Mouse (Mus musculus) natural killer cell, adult 2 months (primary cell): ENCODE measurements at regions not wholly inside any gene's neighbourhood (a gene's known extent, or its start where the extent isn't known, plus 50 kb on each side); places are given as distances from the start of the nearest gene placed in this dataset.

Experiments used
- DNase-seq, 2 experiments: peaks; one replicate each; pipeline ENCODE4 v3.0.0; 2022; ENCODE audit warnings: low spot score in 2 of 2

GRCm38 (mm10) chr11:109088488-109089252, 55.5 kb downstream of the E030025P04Rik start:
- no peak for DNase-seq

- no peak for DNase-seq
These were observed 62.2 kb downstream of the E030025P04Rik start for GRCm38 (mm10) chr11:109081957-109082356.

- no peak for DNase-seq
These were observed 62.7 kb downstream of the E030025P04Rik start for GRCm38 (mm10) chr11:109081454-109081853.

DNA sequence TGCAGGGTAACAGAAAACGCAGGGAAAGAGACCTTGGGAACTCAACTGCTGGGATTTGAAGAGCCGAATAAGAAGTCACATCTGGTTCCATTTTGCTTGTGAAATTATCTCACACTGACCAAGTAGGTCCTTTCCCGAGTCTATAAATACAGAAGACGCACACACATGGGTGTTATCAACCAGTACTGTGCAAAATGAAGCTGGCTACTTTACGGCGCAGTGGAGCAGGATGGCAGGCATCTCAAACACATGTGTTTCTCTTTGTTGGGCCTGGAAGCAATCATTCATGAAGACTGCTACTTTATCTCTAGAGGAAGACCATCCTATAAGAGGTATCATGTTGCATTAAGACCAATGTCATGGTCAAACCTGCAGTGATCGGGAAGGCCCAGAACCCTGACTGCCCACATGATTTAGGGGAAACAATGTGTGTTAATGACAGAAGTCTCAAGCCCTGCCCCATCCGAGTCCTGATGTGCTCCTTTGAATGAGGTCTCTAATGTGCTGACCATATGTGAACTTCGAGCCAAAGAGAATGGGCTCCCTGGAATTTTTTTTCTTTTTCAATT, 63.2 kb downstream of the E030025P04Rik start:
- DNase-seq: no peak

GRCm38 (mm10) chr11:109079466-109079865, 64.7 kb downstream of the E030025P04Rik start:
- no peak for DNase-seq

DNA sequence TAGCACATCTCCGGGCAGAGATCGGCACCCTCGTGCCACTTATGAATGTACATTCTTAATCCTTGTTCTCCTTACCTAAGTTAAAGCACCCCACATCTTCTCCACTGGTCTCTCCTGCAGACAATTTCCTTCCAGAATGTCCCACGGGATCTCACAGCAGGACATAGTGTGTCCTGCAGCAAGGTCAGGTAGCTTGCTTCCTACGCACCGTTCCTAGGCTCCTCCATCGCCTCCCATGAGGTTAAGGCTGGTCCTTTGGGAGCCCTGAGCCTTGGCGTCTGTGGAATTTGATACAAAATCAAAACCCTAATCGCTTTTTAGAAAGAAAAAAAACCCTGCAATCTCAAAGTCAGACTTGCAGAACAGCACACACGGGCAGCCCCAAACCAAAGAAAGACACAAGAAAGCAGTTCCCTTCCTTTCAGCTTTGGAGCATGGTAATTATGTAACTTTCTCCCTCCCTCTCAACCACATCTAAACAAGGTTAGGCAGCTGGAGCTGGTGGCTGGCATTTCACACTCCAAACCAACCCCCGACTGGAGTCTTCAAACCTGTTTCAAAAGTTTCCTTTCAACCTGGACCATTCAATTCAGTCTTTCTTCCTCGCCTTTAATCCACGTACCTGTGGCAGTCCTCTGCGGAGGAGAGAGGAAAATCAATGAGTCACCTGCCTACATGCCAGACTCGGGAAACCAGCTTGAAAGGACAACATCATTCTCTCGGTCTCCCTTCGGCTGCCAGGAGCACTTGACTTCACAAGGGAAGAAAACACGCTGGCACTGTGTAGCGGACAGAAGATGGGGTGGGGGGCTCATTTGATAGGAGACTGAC, 67.4 kb downstream of the E030025P04Rik start:
- no peak for DNase-seq

DNA sequence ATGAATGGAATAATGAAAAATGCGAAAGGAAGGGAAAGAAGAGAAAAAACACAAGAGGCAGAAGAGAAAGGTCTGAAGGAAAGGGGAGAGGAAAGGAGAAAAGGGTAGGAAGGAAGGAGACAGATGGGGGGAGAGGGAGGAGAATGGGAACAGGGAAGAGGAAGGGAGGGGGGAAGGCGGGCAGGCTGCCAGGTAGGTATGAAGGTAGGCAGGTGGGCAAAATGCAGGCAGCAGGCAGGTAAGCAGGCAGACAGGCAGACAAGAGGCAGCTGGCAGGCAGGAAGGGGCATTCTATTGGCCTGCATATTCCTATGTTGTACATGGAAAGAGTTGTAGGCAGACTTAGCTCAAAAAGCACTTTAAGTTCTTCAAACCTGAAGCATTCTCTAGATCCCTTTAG, 72.8 kb downstream of the E030025P04Rik start:
- DNase-seq: no peak

DNA sequence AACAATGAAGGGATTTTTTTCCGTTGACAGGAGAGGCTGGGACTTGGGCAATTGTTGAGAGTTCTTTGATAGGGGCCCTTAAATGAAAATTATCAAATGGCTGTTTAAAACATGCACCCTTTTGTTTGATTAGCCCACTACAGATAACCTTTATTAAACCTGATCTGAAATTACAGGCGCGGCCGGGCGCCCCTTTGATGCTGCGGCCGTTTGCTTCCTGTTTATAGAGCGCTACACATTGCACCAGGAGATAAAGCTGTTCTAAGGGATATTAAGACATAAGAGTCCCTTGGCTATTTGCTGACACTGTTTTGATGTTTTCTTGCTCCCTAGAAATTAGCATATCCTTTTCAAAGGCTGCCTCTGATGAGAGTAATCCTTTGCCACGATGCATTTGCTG, 73.8 kb downstream of the E030025P04Rik start:
- DNase-seq: no peak

DNA sequence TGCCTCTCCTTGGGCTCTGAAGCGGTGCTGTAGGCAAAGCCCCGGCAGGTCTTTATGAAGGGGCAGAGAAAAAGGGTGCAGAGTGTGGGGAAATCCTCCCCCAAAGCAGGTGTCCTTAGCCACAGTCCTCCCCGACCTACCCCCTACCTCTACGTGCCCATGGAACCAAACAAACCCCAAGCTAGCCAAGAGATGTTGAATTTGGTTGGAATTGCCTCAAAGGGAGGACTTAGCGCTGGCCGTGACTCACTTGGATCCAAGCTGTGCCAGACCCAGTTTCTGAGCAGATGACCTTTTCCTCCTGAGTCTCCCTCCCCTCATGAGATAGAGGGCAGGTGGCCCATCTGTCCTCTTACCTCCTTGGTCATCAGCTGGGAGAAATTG, 74.9 kb downstream of the E030025P04Rik start:
- no peak for DNase-seq

GRCm38 (mm10) chr11:109068371-109069325, 75.5 kb downstream of the E030025P04Rik start:
- no peak for DNase-seq

DNA sequence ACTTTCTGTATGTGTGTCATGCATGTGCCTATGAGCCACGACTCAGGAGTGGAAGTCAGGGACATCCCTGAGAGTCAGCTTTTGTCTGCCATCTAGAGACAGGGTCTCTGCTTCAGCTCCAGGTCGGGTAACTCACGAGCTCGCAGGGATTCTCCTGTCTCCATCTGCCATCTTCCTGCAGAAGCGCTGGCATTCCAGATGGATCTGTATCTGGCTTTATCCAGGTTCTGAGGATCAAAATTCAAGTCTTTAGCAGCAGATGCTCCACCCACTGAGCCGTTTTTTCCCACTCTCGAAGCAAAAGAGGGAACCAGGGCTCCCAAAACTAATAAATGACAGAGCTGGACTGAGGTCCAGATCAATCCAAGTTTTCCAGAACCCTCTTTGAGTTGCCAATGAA, 76.4 kb downstream of the E030025P04Rik start:
- DNase-seq: no peak

DNA sequence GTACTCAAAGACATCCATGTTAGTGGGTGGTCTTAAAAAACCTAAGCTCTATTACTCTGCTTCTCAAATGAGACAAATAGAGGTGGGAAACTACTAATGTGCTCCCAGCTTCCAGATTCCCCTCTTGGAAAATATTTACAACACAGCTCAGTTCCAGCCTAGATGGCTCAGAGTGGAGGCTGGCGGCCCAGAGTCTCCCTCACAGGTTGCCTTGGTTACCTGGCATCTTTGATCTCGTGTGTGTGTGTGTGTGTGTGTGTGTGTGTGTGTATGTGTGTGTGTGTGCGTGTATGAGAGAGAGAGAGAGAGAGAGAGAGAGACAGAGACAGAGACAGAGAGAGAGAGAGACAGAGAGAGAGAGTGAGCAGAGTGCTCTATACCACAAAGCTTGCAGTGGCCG, 82.2 kb downstream of the E030025P04Rik start:
- DNase-seq: no peak

- DNase-seq: no peak
These were observed 83.7 kb downstream of the E030025P04Rik start for GRCm38 (mm10) chr11:109060527-109060908.

GRCm38 (mm10) chr11:109059863-109060526, 84.2 kb downstream of the E030025P04Rik start:
- DNase-seq: no peak

DNA sequence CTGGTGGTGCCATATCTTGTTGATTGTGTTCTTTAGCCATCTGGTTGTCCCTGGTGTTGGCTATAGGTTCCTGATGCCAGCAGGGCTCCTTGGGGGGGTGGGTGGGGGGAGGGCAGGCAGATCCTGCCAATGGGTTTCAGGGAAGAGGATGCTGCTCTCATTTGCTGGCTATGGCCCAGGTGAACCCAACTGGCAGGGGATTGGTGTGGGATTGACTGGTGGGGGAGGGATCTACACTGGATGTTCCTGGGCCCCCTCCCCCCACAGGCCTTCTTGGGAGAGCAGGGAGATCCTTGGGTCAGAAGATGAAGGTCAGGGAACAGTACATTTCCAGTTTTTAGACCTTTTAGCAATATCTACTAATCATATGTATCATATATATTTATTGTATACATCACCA, 86.1 kb downstream of the E030025P04Rik start:
- no peak for DNase-seq

GRCm38 (mm10) chr11:109048257-109049101, 95.7 kb downstream of the E030025P04Rik start:
- no peak for DNase-seq

DNA sequence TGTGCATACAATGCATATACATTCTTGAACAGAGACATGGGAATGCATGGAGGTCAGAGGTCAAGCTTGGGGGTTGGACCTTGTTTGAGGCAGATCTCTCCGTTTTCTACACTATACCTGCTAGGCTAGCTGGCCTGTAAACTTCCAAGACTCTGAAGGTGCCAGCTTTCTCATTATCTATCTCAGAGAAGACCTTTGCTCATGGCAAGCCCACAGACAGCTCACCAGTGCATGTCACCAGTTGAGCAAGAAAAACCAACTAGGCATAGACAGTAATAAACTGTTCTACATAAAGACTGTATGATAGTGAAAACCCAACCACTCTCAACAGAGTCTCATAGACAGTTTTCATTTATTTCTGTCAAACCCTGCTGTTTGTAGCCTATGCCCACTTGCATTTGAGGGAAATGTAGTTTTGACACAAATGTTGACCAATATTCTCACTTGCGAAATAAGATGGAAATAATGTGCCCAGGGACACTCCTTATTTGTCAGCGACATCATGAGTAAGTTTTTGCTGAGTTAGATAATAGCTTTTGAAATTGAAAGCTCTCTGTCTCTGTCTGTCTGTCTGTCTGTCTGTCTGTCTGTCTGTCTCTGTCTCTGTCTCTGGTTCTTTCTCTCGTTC, 96.6 kb downstream of the E030025P04Rik start:
- no peak for DNase-seq

GRCm38 (mm10) chr11:109046446-109046845, 97.7 kb downstream of the E030025P04Rik start:
- DNase-seq: no peak

- DNase-seq: no peak
These were observed 103.7 kb downstream of the E030025P04Rik start for GRCm38 (mm10) chr11:109040519-109040916.
